Mouse (Mus musculus) midbrain, embryonic 10.5 days (tissue): ENCODE measurements around the gene Rbms3. TPM values are rescaled to one million over a fixed set of nuclear protein-coding genes. Genes with fewer than 3 reads are reported as not detected.

Experiments
- DNase-seq: peaks from one replicate; pipeline ENCODE4 v3.0.0-alpha.2; 2017; ENCODE audit warnings: low spot score
- H3K27ac ChIP-seq: fragments of 300-500 bp; sonication (generic); replicated peaks from 2 replicates; pipeline ENCODE4 v1.5.1; 2016; ENCODE audit warnings: mild to moderate bottlenecking
- H3K27me3 ChIP-seq: fragments of 300-500 bp; sonication (generic); 2 replicates; pipeline ENCODE4 v1.6.1; 2016; ENCODE audit warnings: low read depth, mild to moderate bottlenecking; ENCODE audit not compliant: poor library complexity, severe bottlenecking
- H3K36me3 ChIP-seq: fragments of 300-500 bp; sonication (generic); 2 replicates; pipeline ENCODE4 v1.6.1; 2016; ENCODE audit warnings: mild to moderate bottlenecking, moderate library complexity
- H3K4me1 ChIP-seq: fragments of 300-500 bp; sonication (generic); 2 replicates; pipeline ENCODE4 v1.6.1; 2016
- H3K4me3 ChIP-seq: fragments of 300-500 bp; sonication (generic); 2 replicates; pipeline ENCODE4 v1.5.1; 2016; ENCODE audit warnings: mild to moderate bottlenecking, moderate library complexity
- H3K9me3 ChIP-seq: fragments of 300-500 bp; sonication (generic); replicated peaks from 2 replicates; pipeline ENCODE4 v1.6.1; 2016; ENCODE audit warnings: mild to moderate bottlenecking
- WGBS: fragments of 180-500 bp; shearing (Covaris S2); methylation state at CpG from one replicate; pipeline ENCODE4 v1.1.7; 2016; 5-methylcytosine and 5-hydroxymethylcytosine counted together
- polyA plus RNA-seq: library from polyadenylated mRNA; unstranded; fragments of >200 nt; fragmentation: Nextera tagmentation; extraction: Ambion mirVana; gene quantifications from 2 replicates; pipeline ENCODE4 v1.2.1, GENCODE M21; 2016

The Rbms3 gene
- polyA plus RNA-seq, 1 experiment from 2014 or later = 11.4 TPM

DNA sequence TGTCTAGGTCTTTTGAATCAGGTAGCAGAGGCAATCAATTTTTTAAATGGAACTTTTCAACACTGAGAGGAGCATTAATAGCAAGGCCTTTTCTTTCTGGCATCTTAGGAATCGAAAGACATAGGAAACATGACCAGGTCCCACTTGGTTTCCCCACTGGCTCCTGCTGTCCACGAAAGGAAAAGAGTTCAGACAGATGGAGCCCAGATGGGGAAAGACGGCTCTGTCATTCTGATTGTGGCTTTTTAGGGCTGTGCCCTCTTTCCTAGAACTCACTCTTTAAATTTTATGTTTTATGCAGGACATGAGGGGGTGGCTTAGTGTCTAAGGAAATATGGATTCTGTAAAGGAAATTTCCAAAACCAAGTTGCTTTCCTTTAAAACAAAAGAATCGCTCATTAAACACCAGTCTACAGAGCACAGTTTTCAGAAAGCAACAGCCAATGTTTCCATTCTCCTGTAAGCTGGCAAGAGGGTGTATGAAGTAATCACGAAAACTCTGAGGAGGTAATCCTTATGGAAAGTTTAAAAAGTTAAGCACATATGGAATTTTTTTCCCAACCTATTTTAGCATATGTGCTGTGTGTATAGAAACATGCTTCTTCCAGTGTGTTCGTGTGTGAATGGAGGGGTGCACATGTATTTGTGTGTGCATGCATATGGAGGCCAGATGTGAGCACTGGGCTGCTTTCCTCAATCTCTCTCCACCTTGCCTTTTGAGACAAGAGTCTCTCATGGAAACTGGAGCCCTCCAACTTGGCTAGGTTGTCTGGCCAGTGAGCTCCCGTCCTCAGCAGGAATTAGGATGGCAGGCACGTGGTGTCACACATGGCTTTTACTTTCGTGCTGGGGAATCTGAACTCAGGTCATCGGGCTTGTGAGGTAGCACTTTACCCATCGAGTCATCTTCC is 843.3 kb downstream of the Rbms3 start:
- no peaks in the 10 kb centered on the region for H3K9me3 ChIP-seq
- peaks cover 8% of the 10 kb centered on the region for H3K4me1 ChIP-seq
- H3K27ac ChIP-seq = no peak overlapping the region
- no peak for DNase-seq
- H3K36me3 ChIP-seq = no peaks in the 10 kb centered on the region
- no peak overlapping the region for H3K4me3 ChIP-seq
- H3K27me3 ChIP-seq = no peaks in the 10 kb centered on the region
- WGBS = 80% methylated on average over 11 of the region's 11 CpGs

DNA sequence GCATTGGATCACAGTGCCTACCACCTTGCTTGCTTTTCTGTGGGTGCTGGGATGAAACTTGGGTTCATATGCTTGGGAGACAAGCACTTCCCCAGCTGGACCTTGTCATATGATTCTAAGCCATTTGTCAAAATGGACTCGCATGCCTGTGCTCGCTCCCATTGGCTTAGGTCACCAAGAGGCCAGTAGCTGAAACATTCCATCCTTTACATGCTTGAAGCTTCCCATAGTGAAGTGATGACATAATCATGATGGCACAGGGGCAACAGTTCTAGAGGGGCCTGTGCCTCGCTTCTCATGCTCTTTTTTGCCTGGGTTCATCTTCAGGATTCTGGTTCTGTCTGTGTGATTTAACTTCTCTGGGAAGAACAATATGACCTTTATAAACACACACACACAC is 857.9 kb downstream of the Rbms3 start:
- Histone ChIP-seq H3K27me3 (no peaks in the 10 kb centered on the region), H3K4me3 (no peak overlapping the region), H3K36me3 (no peaks in the 10 kb centered on the region), H3K4me1 (peaks cover 17% of the 10 kb centered on the region), H3K9me3 (no peaks in the 10 kb centered on the region), H3K27ac (no peak overlapping the region)
- no peak for DNase-seq
- 79% methylated on average over 3 of the region's 3 CpGs for WGBS

DNA sequence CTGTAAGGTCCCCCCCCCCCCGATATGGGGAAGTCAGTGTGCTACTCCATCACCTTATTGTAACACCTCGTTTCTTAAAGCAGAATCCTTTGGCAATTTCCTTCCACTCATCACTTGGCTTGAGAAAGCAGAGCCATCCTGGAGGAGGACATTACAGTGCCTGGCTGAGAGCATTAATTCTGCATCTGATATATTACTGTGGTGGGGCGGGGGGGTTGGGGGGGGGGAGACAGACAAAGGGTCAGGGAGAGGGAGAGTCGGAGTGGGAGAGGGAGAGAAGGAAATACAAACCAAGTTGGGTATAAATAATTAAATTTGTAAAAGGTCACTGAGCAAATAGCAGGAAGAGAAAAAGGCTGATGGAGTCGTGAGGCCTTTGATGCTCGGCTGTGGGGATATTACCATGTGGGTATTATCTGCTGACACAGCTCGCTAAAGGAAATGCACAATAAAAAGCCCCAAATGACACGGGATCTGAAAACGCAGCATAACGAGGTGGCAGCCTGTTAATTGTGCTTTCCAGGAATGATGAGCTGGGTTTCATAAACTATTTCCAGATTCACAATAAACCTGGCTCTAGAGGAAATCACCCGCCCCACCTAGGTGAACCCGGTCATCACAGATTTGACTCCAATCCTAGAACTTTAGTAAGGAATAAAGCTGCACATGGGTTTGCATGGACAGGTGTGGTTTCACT is 860.2 kb downstream of the Rbms3 start:
- WGBS = 65% methylated on average over 12 of the region's 12 CpGs
- no peaks in the 10 kb centered on the region for H3K27me3 ChIP-seq
- peaks cover 17% of the 10 kb centered on the region for H3K4me1 ChIP-seq
- no peak overlapping the region for H3K27ac ChIP-seq
- no peak overlapping the region for H3K4me3 ChIP-seq
- no peaks in the 10 kb centered on the region for H3K36me3 ChIP-seq
- DNase-seq = no peak
- no peaks in the 10 kb centered on the region for H3K9me3 ChIP-seq

DNA sequence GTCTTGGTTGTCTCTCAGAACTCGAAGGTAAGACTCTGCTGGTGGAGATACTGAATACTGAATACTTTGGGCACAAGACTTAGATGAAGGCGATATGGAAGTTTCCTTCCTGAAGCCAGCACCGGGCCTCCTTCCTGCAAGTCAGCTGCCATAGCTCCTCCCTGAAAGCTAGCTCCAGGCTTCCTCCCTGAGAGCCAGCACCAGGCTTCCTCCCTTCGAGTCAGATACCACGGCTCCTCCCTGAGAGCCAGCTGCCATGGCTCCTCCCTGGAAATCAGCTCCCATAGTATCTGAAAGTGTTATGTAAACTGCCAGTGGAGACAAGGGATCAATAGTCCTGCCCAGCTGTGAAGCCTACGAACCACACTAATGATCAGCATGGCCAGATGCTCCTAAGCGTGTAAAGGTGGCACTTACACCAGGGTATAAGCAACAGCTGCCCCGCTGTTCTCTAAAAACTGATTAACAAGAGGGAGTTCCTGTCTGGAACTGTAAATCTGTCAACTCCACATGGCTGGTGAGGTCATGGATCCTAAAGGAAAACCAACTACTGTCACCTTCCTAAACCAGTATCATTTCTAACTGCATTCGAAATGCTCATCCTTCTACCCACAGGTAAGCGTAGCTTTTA is 867.2 kb downstream of the Rbms3 start:
- no peaks in the 10 kb centered on the region for H3K36me3 ChIP-seq

DNA sequence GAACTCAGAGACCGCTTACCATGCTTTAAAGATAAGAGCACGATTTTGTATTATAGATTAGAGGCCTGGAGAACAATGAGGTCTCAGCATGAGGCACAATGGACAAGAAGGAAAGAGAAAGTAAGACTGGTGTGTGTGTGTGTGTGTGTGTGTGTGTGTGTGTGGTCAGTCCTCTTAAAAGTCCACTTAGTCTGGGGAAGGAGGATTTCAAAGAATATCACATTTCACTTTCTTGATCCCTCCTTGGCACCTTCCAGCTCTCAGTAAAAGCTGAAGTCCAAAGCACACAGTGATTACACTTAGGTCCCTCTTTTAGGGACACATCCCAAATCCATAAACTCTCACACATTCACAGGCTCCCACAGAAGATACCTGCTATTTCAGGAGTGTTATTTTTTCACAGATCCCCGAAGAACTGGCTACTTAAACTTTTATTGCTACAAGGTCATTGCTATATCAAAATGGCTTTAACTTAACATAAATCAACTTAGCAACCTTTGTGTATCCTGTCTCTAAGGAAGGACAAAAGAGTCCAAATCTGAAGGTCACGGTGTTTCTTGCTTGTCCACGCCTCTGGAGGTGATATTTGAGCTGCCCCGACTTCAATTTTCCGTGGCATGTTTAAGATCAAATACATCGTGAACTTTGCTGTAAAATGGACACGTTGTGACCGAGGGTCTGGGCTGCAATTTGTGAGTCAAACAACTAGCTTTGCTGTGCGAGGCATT is 880.7 kb downstream of the Rbms3 start:
- peaks cover 12% of the 10 kb centered on the region for H3K4me1 ChIP-seq
- H3K27me3 ChIP-seq = no peaks in the 10 kb centered on the region

More for the DNA sequence above, 867.2 kb downstream of the Rbms3 start:
- Histone ChIP-seq H3K4me1 (0 out of 2 replicates have a peak, but pooled peaks cover 3% of the 10 kb centered on the region), H3K9me3 (no peaks in the 10 kb centered on the region), H3K27me3 (no peaks in the 10 kb centered on the region), H3K4me3 (no peak overlapping the region), H3K27ac (no peak overlapping the region)
- 79% methylated on average over 10 of the region's 10 CpGs for WGBS
- DNase-seq = no peak

DNA sequence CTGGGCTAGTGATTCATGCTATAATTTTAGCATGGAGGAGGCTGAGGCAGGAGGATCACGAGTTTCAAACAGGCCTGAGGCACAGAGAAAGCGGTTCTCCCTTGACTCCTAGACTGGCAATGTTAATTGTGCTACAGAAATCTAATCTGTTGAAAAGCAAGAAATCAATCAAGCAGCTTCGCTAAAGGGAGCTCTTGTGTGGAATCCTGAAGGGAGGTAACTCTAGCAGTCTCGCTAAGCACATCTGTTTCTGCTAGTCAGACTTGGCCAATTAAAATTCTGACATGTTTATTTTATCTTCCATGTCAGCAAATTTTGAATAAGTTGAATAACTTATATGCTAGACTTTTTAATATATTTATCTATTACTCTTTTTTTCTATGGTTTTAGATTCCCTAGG is 881.4 kb downstream of the Rbms3 start:
- H3K36me3 ChIP-seq = no peaks in the 10 kb centered on the region
- H3K27ac ChIP-seq = no peak overlapping the region
- no peak overlapping the region for H3K4me3 ChIP-seq
- 60% methylated on average over 4 of the region's 4 CpGs for WGBS
- DNase-seq = no peak
- H3K27me3 ChIP-seq = no peaks in the 10 kb centered on the region
- H3K4me1 ChIP-seq = peaks cover 12% of the 10 kb centered on the region
- H3K9me3 ChIP-seq = no peaks in the 10 kb centered on the region

More for the DNA sequence above, 880.7 kb downstream of the Rbms3 start:
- Histone ChIP-seq H3K27ac (no peak overlapping the region), H3K4me3 (no peak overlapping the region), H3K9me3 (no peaks in the 10 kb centered on the region), H3K36me3 (no peaks in the 10 kb centered on the region)
- 47% methylated on average over 11 of the region's 11 CpGs for WGBS
- DNase-seq = peak; percentile 24

DNA sequence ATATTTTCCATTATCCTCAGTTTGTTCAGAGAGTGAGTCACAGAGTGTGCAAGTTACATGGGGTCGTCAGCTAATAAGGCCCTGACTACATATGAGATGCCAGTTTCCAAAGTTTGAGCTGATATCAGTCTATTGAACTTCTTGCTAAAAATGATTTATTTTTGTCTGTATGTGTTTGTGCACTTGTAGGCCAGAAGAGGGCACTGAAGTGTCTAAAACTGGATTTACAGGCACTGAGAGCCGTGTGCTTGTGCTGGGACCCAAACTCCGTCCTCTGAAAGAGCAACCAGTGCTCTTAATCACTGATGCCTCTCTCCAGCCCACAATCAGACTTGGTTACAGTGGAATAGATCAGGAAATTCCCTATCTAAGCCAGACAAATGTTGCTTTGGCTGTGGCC is 882.8 kb downstream of the Rbms3 start:
- Histone ChIP-seq H3K36me3 (no peaks in the 10 kb centered on the region), H3K4me3 (no peak overlapping the region), H3K27me3 (no peaks in the 10 kb centered on the region), H3K4me1 (peaks cover 12% of the 10 kb centered on the region), H3K9me3 (no peaks in the 10 kb centered on the region), H3K27ac (no peak overlapping the region)
- 75% methylated on average over 3 of the region's 3 CpGs for WGBS
- no peak for DNase-seq

DNA sequence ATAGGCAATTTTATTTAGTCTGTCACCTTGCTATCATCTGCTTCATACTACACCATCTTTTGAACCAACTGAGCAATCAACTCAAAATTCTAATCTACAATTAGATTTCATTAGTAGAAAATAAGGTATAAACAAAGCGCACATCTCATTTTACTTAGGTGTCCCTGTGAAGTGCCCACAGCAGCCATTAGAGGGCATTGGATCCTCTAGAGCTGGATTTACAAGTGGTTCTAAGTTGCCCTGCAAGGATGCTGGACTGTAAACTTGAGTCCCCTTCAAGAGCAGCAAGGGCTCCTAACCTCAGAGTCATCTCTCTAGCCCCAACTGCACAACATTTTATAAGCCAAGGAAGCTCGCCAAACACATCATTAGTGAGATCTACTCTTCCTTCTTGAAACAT is 891.9 kb downstream of the Rbms3 start:
- 84% methylated on average over 2 of the region's 2 CpGs for WGBS
- no peak for DNase-seq
- H3K27ac ChIP-seq = no peak overlapping the region
- no peaks in the 10 kb centered on the region for H3K36me3 ChIP-seq
- no peaks in the 10 kb centered on the region for H3K4me1 ChIP-seq
- no peak overlapping the region for H3K4me3 ChIP-seq
- no peaks in the 10 kb centered on the region for H3K27me3 ChIP-seq
- no peaks in the 10 kb centered on the region for H3K9me3 ChIP-seq

DNA sequence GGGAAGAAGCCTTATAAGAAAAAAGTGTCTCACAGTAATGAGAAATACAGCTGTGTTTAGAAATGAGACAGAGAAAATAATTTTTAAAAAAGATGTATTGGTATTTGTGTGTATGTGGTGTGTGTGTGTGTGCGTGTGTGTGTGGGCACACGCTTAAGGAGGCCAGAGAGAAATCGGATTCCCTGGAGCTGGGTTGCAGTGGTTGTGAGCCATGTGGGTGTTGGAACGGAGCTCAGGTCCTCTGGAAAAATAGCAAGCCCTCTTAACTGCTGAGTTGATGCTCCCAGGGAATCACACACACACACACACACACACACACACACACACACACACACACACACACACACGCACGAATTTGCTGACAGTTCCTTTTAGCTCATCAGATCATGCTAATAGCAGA is 900.5 kb downstream of the Rbms3 start:
- Histone ChIP-seq H3K9me3 (no peaks in the 10 kb centered on the region), H3K27ac (no peak overlapping the region), H3K36me3 (no peaks in the 10 kb centered on the region), H3K4me3 (no peak overlapping the region), H3K27me3 (no peaks in the 10 kb centered on the region), H3K4me1 (no peaks in the 10 kb centered on the region)
- no peak for DNase-seq
- 82% methylated on average over 6 of the region's 6 CpGs for WGBS

DNA sequence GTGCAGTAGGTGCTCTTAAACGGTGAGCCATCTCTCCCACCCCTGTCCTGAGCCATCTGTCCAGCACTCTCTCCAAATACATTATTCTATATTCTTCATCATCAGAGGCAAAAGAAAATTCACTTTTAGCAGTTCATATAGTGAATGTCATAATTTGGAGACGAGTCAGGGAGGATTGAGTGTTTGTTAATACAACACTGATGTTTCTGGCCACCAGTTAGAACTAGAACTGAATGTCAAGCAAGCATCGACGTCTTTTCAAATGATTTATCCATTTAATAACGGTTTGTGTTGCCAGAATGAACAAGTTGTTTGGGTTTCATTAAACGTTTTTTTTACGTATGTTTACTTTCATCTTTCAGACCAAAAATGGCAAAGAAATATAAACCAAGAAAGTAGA is 901.1 kb downstream of the Rbms3 start:
- H3K27me3 ChIP-seq = no peaks in the 10 kb centered on the region
- H3K27ac ChIP-seq = no peak overlapping the region
- H3K4me3 ChIP-seq = no peak overlapping the region
- DNase-seq = no peak
- H3K9me3 ChIP-seq = no peaks in the 10 kb centered on the region
- 82% methylated on average over 7 of the region's 7 CpGs for WGBS
- no peaks in the 10 kb centered on the region for H3K4me1 ChIP-seq
- H3K36me3 ChIP-seq = no peaks in the 10 kb centered on the region

DNA sequence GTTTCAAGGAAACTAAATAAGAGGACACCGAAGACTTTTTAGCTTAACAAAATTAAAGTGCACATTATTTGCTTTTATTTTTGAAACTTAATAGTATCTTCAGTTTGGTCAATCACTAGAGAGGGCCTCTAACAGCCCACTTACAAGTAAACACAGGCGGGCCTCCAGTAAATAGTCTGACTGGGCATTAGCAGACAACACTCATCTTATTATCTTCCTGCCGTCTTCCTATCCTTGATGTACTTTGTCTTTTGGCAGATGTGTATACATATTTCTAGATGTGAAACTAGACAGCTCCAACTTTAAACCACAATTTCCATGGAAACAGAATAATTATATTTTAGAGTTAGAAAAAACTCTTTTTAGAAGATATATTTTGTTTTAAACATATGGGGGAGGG is 901.6 kb downstream of the Rbms3 start:
- H3K4me3 ChIP-seq = no peak overlapping the region
- WGBS = 92% methylated on average over 3 of the region's 3 CpGs
- no peaks in the 10 kb centered on the region for H3K36me3 ChIP-seq

DNA sequence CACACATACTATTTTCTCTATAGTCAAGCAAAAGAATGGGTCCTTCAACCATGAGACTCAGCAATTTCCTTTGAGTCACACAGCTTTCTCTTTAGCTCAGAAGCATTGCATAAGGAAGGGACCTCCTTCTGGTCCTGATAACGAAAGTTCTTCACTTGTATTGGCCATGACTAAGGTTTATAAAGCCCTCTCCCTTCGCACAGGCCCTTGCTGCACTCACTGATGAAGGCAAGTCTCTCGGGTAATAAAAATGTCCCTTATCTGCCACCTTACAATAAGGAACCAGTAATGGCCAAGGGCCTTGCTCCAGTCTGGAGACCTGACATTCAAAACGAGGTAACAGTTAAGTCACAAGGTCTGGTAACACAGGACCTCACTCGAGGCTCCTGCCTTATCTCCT is 905.1 kb downstream of the Rbms3 start:
- Histone ChIP-seq H3K4me3 (no peak overlapping the region), H3K27me3 (no peaks in the 10 kb centered on the region), H3K36me3 (no peaks in the 10 kb centered on the region), H3K9me3 (no peaks in the 10 kb centered on the region), H3K27ac (no peak overlapping the region), H3K4me1 (no peaks in the 10 kb centered on the region)
- DNase-seq = no peak
- 82% methylated on average over 5 of the region's 5 CpGs for WGBS

More for the DNA sequence above, 901.6 kb downstream of the Rbms3 start:
- H3K9me3 ChIP-seq = no peaks in the 10 kb centered on the region
- no peaks in the 10 kb centered on the region for H3K27me3 ChIP-seq
- DNase-seq = no peak
- H3K27ac ChIP-seq = no peak overlapping the region
- H3K4me1 ChIP-seq = no peaks in the 10 kb centered on the region
